Mouse (Mus musculus) left cerebral cortex, adult 8-10 months (tissue): ENCODE data around the gene Map4k4. TPM values are rescaled to one million over a fixed set of nuclear protein-coding genes. Genes with fewer than 3 reads are reported as not detected.

Experiments used
- DNase-seq, 2 experiments: peaks; one replicate each; pipeline ENCODE4 v3.0.0; 2022; ENCODE audit warnings: low spot score in 2 of 2
- total RNA-seq, 4 experiments: library from RNA; stranded (reverse); gene quantifications; 2 replicates each; pipeline ENCODE4 v1.2.4; 2022

The Map4k4 gene
- total RNA-seq, 4 experiments from 2014 or later = 101 to 109 (median 108) TPM

DNA sequence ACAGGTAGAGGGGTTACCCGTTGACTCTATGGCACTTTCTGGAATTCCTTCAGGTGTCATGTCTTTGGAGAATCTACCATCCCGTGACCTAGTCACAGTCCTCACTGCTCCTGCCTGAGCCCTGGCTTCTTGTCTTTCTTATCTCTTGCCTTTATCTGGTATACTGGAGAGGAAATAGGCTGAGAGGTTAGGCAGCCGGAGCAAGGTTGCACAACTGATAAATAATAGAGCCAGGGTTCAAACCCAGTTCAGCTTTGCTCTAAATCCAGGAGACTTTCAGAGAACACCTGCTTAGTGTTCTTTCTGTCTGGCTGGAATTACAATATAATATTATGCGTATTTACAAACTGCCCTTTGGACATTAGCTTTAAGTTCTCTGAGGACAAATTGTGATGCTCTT is 2.0 kb upstream of the Map4k4 start:
- no peak for DNase-seq

DNA sequence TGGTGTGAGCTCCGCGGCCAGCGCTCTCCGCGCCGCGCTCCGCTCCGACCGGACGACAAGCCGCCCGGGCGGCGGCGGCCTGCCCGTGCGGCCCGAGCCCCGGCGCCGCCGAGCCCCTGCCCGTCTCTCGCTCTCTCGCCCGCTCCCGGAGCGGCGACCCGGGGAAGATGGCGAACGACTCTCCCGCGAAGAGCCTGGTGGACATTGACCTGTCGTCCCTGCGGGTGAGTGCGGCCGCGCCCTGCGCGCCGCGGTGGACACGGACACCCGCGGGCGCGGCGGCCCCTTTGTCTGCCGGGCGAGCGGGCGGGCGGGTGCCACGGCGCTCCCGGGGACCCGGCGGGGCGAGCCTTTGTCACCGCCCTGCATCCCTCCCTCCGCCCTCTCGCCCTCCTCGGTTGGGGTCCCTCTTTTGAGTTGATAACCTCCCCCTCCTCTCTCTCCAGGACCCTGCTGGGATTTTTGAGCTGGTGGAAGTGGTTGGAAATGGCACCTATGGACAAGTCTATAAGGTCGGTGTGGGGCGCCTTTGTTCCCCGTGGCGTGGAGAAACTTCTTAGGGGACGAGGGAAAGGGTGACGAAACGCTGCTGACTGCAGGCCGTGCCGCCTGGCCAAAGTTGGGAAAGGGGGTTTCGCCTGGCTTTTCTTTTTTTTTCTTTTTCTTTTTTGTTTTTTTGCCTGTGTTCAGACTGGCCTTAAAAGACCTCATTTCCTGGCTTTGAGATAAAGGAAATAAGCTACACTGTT is 524 bp downstream of the Map4k4 start:
- DNase-seq = peak in 1 of 2 experiments; percentile 42

DNA sequence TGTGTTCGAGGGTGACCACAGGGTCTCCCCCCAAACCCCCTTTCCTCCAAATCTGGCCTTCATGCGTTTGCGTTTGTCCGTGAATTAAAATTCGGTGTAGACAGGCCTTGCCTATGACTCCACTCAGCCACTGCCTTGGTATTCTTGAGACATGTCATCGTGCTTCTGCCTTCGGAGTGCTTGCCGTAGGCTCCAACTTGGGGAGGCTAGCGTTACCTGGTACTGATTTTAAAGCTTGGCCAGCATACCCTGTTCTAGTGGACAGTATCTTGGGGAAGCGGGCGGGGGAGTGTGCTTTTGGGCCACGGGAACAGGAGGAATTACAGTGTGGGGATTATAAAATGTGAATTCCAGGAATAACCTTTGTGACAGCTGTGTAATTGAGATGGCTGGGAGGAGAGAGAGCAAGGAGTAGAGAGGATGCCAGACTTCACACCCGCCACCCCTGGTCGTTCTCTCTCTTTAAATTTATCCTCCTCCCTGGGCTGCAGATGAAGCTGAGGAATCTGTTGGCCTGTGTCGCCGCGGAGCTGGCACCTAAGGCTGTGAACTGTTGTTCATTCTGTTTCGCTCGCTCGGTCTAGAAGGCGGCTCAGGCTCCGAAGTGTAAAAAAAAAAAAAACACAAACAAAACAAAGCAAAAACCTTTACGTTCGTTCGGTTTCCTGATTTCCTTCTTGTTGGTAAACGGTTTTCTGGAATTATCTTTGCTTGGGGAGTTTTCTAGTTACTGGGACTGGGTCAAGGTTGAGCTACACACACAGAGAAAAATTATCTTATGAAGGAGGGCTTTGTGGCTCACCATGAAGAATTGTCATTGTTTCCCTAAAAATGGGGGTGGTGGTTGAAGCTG is 1.4 kb downstream of the Map4k4 start:
- peak in 1 of 2 experiments; percentile 46 for DNase-seq

DNA sequence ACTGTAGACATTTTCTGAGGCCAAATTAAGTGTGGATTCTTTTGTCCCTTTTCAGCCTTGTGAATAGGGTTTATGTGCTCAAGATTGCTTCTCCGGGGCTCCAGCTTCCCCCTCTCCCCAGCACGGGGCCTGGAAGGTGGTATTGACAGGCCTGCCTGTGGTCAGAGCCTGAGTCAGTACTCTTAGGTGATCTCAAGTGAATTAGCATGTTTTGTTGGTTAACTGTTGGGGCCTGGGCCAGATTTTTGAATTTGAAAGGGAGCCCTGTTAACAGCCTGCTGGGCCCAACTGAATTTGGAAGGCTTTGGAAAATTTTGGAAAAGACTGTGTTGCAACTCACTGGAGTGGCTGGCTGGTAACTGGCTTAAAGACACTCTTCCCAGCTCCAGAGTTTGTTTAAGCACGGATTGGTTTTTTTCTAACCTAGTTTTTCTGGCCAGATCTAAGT is 2.0 kb downstream of the Map4k4 start:
- DNase-seq = peak in 1 of 2 experiments; percentile 38

DNA sequence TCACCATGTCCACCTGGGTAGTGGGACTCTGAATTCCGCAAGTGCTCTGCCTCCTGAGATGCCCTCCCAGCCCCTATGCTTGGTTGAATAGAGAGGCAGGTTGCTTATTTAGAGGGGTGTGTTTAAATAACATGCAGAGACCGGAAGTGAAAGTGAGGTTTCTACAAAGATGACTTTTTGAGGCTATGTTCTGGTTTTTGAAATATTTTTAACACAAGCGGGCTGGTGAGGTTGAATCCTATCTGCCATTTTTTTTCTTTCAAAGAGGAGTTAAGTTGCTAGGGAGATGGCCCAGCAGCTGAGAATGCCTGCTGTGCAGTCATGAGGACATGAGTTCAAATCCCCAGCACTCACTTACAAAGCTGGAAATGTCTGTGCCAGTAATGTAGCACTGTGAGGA is 4.0 kb downstream of the Map4k4 start:
- DNase-seq = no peak

DNA sequence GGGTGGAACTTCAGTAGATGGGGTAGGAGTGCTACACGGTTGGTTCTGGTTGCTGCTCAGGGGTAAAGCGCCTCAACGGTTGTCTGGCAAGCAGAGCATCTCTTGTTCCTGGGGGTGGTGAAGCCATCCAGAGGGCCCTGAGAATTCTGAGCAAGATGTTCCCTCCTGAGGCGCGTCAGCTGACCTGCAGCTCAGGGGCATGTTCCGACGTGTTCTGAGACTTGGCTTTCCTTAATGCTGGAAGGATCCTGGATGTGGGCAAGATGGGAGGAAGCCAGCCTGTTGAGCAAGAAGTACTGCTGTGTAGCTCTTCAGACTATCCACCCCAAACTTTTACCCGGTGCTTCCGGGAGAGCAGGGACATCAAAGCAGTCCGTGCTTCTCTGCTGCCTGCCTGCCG is 6.2 kb downstream of the Map4k4 start:
- DNase-seq = no peak

DNA sequence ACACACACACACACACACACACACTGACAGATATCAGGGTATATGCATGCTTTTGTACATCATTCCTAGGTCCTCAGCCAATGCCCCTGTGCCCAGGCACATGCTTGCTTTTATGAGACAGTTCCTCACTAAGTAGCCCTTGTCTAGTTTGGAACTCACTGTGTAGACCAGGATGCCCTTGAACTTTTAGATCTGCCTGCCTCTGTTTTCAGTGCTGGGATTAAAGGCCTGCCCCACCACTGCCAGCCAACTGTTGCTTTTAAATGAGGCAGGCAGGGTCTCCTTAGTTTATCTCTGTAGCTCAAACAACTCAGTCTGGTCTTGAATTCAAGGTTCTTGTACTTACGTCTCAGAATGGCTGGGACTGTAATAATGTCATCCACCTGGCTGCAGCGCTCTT is 8.3 kb downstream of the Map4k4 start:
- DNase-seq = no peak

DNA sequence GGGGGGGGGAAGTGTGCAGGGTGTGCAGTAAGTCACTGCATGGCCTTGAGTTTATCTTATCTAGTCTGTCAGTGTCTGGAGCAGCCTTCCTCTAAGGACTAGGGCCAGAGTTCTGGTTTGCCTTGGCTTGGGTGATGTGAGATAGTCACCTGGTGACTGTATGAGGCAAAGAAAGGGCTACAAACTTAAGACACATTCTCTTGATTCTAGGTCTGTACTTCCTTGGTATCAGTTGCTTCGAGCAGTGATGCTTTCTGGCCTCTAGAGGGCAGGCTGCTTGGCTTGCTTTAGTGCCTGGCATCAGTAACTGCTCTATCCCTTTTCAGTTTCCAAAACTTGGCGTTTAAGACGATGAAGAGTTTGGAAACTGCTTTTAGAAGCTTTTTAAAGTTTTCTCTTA is 10.7 kb downstream of the Map4k4 start:
- no peak for DNase-seq

DNA sequence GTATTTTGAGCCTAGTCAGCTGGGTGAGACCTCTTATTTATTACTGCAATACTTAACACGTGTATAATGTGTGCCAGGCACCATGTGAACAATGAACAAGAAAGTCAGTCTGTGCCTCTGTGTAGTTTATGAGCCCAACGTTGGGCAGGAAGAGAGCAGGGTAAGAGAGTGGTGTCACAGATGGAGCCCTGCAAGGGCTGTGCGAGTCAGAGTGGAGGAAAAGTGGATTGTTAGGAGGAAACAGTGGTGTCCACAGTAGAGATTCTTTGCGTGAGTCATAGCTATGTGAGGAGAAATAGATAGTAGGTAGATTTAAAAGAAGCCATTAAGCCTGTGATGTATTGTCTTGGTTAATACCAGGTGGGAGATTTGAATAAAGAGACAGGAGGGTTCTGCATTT is 12.5 kb downstream of the Map4k4 start:
- DNase-seq = no peak

DNA sequence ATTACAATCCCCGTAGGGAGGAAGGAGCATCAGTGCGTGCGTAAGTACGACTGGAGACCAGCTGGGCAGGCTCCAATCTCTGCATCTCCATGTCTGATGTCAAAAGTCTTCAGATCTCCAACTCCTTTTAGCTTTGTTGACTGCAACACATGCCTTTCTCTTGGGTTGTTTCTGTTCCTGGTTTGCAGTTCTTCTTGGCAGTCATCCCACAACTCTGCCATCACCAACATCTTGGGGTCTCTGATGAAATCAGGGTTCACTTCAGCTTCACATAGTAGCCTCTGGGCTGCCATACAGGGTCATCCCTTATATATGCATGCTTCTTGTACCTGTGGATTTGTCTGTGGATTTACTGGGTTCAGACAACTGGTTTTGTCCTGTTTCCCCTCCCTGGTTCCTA is 15.4 kb downstream of the Map4k4 start:
- no peak for DNase-seq

DNA sequence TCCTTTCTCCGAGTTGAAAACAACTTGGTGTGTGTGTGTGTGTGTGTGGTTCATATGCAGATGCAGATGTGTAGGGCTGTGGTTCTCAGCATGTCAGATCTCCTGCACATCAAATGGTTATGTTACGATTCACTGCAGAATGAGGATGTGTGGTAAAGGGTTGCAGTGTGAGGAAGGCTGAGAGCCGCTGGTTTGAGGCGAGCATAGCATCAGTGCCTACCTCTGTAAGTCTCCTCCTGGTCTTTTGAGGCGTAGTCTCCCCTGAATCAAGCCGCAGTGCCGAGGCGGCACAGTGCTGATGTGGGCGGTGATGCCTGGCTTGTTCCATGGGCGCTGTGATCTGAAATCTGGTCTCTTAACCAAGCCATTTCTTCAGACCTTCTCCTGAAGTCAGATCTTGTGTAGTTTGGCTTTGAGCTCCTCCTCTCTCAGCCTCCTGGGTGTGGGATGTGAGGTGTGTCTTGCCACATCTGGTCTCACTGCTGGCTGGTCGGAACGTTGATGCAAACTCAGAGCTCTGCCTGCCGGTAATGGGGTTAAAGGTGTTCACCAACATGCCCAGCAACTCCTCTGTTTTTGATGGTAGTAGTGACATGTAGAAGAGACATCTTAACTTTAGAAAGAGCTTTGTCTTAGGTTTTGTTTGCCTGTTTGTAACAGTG is 17.3 kb downstream of the Map4k4 start:
- no peak for DNase-seq

DNA sequence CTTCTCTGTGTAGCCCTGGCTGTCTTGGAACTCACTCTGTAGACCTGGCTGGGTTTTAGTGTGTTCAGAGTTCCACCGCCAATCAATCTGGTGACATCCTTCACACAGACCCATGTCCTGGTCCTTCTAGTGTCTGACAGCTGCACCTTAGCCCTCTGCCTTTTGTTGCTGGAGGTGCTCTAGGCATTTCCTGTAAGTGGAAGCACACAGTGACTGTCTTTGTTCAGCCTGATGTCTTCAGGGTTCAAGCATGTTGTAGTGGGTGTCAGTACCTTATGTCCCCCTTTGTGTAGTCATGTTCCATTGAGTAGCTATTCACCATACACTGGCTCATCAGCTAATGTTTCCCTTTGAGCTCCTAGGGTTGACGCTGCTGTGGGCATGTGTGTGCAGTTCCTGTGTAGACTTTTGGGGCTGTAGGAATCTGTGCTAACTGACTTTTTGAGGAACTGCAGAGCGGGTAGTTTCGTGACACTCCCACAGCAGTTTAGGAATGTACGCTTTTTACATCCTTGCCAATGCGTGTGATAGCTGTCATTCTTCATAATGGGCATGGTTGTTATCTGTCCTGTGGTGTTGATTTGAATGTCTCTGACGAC is 17.9 kb downstream of the Map4k4 start:
- DNase-seq = no peak

DNA sequence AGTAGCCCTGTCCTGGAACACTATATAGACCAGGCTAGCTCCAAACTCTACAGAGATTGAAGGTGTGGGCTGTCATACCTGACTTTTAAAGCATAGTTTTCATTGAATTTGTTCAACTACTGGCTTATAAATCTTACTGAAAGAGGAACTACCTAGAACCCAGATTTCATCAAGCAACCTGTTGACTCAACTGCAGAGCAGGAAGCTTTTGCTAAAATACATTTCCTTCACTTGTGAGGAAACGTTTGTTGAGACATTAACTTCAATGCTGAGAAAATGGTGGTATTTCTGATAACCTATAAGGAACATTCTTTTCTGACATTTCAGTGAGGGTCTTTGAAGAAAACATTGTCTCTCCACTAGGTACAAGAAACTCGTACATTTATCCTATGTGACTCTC is 19.9 kb downstream of the Map4k4 start:
- DNase-seq = no peak

DNA sequence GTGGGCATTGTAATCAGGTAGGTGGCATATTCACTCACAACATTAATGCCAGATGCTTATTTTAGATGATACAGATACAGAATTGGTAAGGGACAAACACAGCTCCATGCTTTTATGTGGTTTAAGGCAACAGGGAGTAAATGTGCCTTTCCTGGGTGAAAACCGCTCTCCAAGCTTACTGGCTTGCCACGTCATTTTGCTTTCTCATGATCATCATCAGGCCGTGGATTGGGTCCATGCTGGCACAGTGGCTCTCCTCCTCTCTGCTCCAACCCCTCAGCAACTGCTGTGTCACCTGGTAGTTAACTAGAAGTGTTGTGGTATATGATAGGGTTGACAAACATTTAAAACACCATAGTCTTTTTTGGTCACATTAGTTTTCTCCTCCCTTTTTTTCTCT is 21.3 kb downstream of the Map4k4 start:
- DNase-seq = no peak

DNA sequence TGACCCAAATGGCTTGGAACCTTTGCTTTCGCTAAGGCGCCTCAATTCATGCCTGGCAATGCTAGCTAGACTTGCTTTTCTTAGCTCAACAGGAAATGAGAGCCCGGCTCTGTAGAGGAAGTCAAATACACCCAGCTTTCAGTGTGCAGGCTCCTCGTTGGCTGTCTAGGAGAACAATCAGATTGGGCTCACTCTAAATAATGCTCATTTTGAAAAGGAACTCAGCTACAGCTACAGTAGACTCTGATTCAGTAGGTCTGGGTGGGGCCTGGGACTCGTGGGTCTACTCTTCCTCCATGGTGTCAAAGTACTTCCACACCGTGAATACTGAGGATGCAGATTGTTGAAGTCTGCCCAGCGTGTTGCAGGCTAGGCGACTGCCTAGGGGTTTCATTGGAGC is 22.0 kb downstream of the Map4k4 start:
- DNase-seq = no peak

DNA sequence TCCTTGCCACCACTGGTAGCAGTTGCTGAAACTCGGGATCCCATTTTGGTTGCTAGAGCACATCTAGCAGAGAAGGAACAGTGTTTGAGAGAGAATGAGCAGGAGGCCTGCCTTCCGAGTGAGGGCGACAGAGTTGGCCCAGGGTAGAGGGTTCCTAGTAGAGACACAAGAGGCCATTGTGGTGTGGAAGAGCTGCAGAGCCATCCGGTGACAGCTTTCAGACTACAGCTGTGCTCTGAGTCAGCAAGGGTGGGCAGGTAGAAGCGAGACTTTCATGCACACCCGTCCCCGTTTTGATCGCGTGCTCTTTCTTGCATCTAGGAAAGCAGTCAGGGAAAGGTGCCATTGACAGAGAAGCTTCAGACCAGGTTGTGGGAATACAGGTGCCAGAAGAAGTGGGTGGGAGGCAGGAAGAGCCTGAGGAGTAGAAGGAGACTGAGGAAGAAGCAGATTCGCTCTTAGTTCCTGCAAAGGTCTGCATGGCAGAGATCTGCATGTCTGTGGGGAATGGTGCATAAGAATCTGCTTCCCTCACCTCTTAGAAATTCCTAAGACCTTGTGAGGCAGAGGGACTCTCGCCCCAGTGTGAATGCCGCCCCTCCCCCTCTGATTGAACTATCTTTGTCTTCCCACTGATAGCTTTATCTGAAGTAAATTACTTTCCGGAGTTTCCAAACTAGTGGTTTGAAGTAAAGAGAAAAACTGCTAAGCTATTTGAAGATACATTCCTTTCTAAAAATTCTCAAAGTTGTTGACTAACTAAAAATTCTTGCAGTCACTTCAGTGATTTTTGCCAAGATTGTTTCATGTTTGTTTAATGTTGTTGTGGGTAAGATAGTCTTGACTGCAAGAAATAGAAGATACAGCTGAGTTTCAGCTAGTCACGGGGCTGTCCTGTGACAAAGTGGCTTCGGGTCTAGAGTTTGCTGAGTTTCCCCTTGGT is 23.0 kb downstream of the Map4k4 start:
- peak in 1 of 2 experiments; percentile 60 for DNase-seq

DNA sequence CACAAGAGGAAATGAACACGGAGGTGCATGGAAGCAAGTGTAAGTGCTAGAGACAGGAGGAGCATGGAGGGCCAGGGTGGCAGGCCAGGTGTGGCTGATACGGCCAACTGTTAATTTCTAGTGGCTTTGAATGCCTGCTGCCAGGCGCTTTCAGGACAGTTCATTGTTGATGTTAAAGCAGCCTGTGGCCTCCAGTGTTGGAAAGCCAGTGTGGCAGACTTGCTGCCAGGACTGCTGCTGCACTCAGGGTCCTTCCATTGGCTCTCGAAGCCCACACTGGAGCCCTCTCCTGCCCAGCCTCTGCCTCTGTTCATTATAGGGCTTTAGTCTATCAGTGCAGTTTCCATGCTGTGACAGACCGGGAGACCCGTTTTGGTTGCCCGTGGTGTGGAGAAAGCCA is 30.3 kb downstream of the Map4k4 start:
- DNase-seq = no peak

DNA sequence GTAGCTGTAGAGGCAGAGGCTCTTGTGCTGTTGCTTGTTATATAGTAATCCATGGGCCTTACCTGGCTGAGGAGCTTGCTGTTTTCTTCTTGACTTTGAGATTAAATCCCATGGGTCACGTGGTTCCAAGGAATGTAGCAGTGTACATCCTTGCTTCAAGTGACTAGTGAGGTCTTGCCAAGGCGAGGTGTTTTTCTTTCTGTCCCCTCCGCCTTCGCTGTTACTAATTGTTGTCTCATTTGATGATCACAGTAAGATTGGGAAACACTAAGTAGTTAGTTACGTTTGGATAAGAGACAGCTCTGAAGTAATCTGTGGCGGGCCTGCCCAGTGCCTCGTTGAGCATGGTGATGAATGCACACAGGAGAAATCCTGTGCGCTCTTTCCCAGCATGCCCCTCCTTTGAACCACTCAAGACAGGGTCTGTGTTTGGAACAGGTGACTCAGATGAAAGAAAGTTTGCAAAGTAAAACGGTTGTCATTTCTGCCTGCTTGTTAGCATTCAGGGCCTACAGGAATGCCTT is 31.6 kb downstream of the Map4k4 start:
- DNase-seq = no peak

DNA sequence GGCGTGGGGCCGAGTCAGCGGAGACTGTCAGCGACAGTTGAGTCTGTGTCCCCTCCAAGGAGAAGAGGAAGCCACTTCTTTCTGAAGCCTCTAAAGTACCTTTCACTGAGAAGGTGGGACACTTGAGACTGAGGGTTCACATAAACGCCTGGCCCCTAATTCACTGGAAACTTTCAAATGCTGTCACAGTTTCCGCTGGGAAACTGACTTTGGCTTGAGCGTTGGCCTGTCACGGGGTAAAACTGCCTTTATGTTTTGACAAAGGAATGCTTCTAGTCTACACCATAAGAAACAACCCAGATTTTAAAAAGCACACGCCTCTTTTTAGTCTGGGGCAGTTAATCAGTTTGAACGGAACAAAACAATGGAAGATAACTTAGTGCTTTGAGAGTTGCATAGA is 32.2 kb downstream of the Map4k4 start:
- no peak for DNase-seq

DNA sequence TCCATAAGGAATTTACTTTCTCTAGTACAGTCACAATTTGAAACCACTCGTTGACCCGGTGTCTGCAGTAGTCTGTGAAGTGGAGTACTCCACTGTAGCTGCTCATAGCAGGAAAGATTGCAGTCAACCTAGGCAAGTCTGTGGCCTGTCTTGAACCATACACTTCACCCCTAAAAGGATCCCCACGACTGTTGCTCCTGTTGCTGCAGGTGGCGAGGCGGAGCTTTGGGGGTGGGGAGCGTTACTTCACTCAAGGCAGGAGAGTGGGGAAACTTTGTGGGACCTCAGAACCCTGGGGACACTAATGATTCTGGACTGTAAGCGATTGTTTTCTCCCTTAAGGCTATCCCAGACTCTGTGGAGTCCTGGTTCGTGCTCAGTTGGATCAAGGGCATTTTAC is 34.2 kb downstream of the Map4k4 start:
- DNase-seq = no peak
